Mouse (Mus musculus): ENCODE data around the gene Rab35. TPM values are rescaled to one million over a fixed set of nuclear protein-coding genes. Genes with fewer than 3 reads are reported as not detected.

The Rab35 gene
- polyA plus RNA-seq, 1 experiment from 2014 or later = 7.0 TPM

DNA sequence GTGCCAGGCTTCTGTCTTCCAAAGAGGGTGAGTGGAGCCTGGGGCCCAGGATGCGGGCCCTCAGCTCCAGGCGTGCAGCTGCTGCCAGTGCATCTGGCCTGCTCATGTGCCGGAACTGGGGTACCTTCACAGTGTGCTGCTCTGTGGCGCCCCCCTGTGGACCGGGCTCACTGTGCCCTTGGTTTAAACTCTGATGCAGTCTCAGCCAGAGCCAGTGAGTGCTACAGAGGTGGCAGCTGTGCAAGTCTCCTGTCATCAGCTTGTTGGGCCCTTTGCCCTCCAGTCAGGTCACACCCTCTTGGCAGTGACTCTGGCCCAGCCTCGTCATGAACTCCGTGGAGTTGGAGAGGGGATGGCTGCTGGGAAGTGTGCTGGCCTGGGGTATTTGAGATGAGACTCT is 16.8 kb upstream of the Rab35 start:
- Histone ChIP-seq H3K4me2 (ENCODE audit: low read depth, low read length) (no peak overlapping the region), H3K4me1 (replicated peaks; ENCODE audit: control insufficient read depth, insufficient read depth, low read length) (no peaks in the 10 kb centered on the region), H3K9me3 (ENCODE audit: control insufficient read depth, low read length) (no peaks in the 10 kb centered on the region), H3K27ac (ENCODE audit: low read length) (no peak overlapping the region), H3K36me3 (ENCODE audit: control insufficient read depth, insufficient read depth, low read length) (peaks cover 70% of the 10 kb centered on the region), H3K4me3 (ENCODE audit: low read length) (no peak overlapping the region), H3K27me3 (ENCODE audit: control insufficient read depth, insufficient read depth, low read depth, low read length) (no peaks in the 10 kb centered on the region), H3K9ac (ENCODE audit: low read length) (no peak overlapping the region)
- no peak for ATAC-seq (ENCODE audit: low read depth)
- 73% methylated on average over 7 of the region's 7 CpGs for WGBS

DNA sequence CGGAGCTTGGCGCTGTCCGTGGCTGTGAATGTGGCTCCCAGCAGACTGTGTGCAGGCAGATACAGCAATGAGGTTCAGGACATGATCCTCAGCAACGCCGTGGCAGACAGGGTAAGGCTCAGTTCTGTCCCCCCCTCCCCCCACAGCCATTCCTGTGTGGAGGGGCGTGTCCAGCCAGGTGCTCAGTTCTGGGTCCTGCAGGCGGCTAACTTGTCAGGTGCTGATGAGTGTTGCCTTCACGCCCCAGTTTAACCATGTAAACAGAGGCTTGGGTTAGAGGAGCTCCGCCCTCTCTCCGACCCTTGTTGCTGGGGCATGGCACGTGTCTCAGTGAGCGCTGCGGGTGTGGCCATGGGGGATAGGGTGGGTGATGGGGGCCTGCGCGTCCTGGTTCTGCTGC is 12.0 kb upstream of the Rab35 start:
- no peaks in the 10 kb centered on the region for H3K9me3 ChIP-seq (ENCODE audit: control insufficient read depth, low read length)
- no peaks in the 10 kb centered on the region for H3K27me3 ChIP-seq (ENCODE audit: control insufficient read depth, insufficient read depth, low read depth, low read length)
- ATAC-seq (ENCODE audit: low read depth) = 0 out of 2 replicates have a peak, but pooled peaks have one; percentile 27
- H3K4me3 ChIP-seq (ENCODE audit: low read length) = no peak overlapping the region
- WGBS = 90% methylated on average over 14 of the region's 15 CpGs
- no peaks in the 10 kb centered on the region for H3K4me1 ChIP-seq (replicated peaks; ENCODE audit: control insufficient read depth, insufficient read depth, low read length)
- H3K4me2 ChIP-seq (ENCODE audit: low read depth, low read length) = no peak overlapping the region
- H3K9ac ChIP-seq (ENCODE audit: low read length) = no peak overlapping the region
- peaks cover 45% of the 10 kb centered on the region for H3K36me3 ChIP-seq (ENCODE audit: control insufficient read depth, insufficient read depth, low read length)
- H3K27ac ChIP-seq (ENCODE audit: low read length) = no peak overlapping the region

DNA sequence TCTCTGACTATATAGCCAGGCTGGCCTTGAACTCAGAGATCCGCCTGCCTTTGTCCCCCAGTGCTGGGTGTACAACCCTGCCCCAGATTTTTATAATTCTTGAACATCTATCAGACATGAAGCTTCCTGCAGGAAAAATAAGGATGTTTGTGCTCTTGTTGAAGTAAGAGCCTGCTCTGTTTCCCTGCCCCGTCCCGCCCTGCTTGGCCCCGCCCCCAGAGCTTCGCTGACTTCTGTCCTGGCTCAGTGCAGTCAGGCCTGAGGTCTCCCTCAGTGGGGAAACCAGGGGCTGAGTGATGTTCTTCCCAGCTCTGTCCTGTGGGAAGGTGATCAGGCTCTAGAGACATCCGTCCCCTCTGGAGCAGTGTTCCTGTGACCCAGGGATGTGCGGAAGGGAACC is 9.0 kb upstream of the Rab35 start:
- H3K27me3 ChIP-seq (ENCODE audit: control insufficient read depth, insufficient read depth, low read depth, low read length) = no peaks in the 10 kb centered on the region
- H3K4me2 ChIP-seq (ENCODE audit: low read depth, low read length) = no peak overlapping the region
- H3K36me3 ChIP-seq (ENCODE audit: control insufficient read depth, insufficient read depth, low read length) = peaks cover 18% of the 10 kb centered on the region
- H3K4me3 ChIP-seq (ENCODE audit: low read length) = no peak overlapping the region
- H3K9me3 ChIP-seq (ENCODE audit: control insufficient read depth, low read length) = no peaks in the 10 kb centered on the region
- H3K9ac ChIP-seq (ENCODE audit: low read length) = no peak overlapping the region
- H3K27ac ChIP-seq (ENCODE audit: low read length) = no peak overlapping the region
- ATAC-seq (ENCODE audit: low read depth) = no peak
- H3K4me1 ChIP-seq (replicated peaks; ENCODE audit: control insufficient read depth, insufficient read depth, low read length) = no peaks in the 10 kb centered on the region
- 86% methylated on average over 7 of the region's 7 CpGs for WGBS

DNA sequence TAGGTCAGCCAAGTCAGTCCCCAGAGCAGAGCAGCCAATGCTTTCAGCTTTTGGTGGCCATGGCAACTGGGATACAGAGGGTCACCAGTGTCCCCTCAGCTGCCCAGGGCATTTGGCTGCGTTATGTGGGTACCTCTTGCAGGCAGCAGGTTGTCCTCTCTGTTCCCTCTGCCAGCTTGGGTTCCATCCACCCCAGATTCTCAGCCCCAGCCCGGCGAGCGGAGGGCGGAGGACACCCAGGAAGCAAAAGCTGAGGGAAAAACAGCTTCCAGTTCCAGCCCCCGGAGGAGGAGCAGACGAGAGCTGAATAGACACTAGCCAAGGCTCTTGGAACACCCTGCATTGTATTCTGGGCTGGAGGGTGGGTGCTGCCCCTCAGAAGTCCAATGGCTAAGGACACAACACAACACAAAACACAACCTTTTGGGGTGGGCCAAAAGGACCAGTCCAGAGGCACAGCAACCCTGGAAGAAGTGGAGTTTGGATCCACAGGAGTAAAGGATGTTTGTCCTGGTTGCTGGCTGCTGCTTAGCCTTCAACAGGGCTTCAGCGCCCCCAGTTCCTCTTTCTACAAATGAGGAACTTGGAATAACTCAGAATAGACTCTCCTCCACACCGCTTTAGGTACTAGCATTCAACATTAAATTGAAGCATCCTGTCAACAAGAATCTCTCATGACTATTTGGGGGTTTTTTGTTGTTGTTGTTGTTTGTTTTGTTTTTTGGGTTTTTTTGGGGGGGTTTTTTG is 7.8 kb upstream of the Rab35 start:
- H3K9ac ChIP-seq (ENCODE audit: low read length) = no peak overlapping the region
- 78% methylated on average over 9 of the region's 9 CpGs for WGBS
- peaks cover 16% of the 10 kb centered on the region for H3K36me3 ChIP-seq (ENCODE audit: control insufficient read depth, insufficient read depth, low read length)
- H3K4me2 ChIP-seq (ENCODE audit: low read depth, low read length) = no peak overlapping the region
- H3K4me1 ChIP-seq (replicated peaks; ENCODE audit: control insufficient read depth, insufficient read depth, low read length) = no peaks in the 10 kb centered on the region
- H3K27ac ChIP-seq (ENCODE audit: low read length) = no peak overlapping the region
- no peaks in the 10 kb centered on the region for H3K9me3 ChIP-seq (ENCODE audit: control insufficient read depth, low read length)
- ATAC-seq (ENCODE audit: low read depth) = no peak
- no peak overlapping the region for H3K4me3 ChIP-seq (ENCODE audit: low read length)
- H3K27me3 ChIP-seq (ENCODE audit: control insufficient read depth, insufficient read depth, low read depth, low read length) = no peaks in the 10 kb centered on the region

DNA sequence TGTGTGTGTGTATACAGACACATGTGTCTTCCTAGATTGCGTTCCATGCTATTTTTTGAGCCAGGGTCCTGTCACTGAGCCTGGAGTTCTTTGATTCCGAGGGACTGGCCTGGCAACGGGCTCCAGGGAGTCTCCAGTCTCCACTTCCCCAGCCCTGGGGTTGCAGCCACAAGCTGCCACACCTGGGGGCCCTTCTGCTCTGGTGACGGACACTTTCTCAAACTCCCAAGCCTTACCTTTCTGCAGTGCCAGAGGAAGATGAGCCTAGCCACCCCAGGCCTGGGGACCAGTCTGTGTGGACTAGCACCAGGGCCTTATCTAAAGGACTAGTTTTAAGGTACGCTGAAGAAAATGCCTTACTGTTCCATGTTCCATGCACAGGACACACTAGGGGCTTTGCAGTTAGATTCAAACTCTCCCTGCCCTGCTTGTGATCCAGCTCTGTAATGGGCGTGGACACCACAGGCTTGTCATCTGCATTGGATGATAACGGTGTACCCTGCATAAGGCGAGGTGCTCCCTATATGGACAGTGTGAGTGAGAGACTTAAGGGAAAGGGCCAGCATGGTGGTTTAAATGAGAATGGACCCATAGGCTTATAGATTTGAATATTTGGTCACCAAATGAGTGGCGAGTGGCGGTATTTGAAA is 5.3 kb upstream of the Rab35 start:
- no peak overlapping the region for H3K27ac ChIP-seq (ENCODE audit: low read length)
- no peaks in the 10 kb centered on the region for H3K27me3 ChIP-seq (ENCODE audit: control insufficient read depth, insufficient read depth, low read depth, low read length)
- peaks cover 8% of the 10 kb centered on the region for H3K4me1 ChIP-seq (replicated peaks; ENCODE audit: control insufficient read depth, insufficient read depth, low read length)
- H3K9me3 ChIP-seq (ENCODE audit: control insufficient read depth, low read length) = no peaks in the 10 kb centered on the region
- 78% methylated on average over 10 of the region's 10 CpGs for WGBS
- 0 out of 2 replicates have a peak, but pooled peaks cover 3% of the 10 kb centered on the region for H3K36me3 ChIP-seq (ENCODE audit: control insufficient read depth, insufficient read depth, low read length)
- H3K9ac ChIP-seq (ENCODE audit: low read length) = no peak overlapping the region
- no peak overlapping the region for H3K4me3 ChIP-seq (ENCODE audit: low read length)
- ATAC-seq (ENCODE audit: low read depth) = no peak
- no peak overlapping the region for H3K4me2 ChIP-seq (ENCODE audit: low read depth, low read length)

DNA sequence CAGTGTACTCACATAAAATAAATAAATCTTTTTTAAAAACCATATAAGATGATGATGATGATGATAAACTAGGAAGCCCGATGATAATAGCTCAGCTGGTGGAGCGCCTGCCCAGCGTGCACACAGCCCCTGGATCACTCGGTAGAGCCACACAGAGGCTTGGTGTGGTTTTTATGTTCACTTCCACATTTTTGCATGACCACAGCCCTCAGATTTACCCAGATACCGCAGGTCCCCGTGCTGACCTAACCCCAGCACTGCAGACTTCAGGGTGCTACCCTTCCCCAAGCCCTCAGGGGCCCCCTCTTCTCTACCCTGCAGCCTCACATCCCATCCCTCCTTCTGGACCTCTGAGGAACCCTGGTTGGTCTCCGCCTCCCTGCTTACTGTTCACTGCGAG is 3.6 kb upstream of the Rab35 start:
- Histone ChIP-seq H3K27ac (ENCODE audit: low read length) (no peak overlapping the region), H3K9ac (ENCODE audit: low read length) (no peak overlapping the region), H3K9me3 (ENCODE audit: control insufficient read depth, low read length) (no peaks in the 10 kb centered on the region), H3K36me3 (ENCODE audit: control insufficient read depth, insufficient read depth, low read length) (no peaks in the 10 kb centered on the region), H3K4me3 (ENCODE audit: low read length) (no peak overlapping the region), H3K4me1 (replicated peaks; ENCODE audit: control insufficient read depth, insufficient read depth, low read length) (peaks cover 14% of the 10 kb centered on the region), H3K4me2 (ENCODE audit: low read depth, low read length) (no peak overlapping the region), H3K27me3 (ENCODE audit: control insufficient read depth, insufficient read depth, low read depth, low read length) (no peaks in the 10 kb centered on the region)
- no peak for ATAC-seq (ENCODE audit: low read depth)
- 68% methylated on average over 8 of the region's 8 CpGs for WGBS

DNA sequence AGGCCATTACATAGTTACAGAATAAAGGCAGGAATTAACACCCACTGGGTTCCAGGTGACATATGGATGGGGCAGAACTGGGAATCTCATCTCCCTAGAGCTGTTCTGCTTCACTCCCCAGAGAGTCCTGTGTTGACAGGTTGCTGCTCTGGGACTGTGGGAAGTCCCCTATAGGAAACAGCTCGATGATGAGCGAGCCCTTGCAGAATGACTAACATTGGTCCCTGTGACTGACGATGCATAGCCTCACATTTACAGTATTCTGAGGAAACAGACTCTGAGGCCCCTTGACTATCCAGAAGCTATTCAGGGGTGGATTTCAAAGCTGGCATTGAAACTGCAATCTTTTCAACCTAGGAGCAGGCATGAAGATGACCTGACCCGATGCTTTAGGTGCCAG is 2.0 kb upstream of the Rab35 start:
- no peak overlapping the region for H3K9ac ChIP-seq (ENCODE audit: low read length)
- peaks cover 19% of the 10 kb centered on the region for H3K4me1 ChIP-seq (replicated peaks; ENCODE audit: control insufficient read depth, insufficient read depth, low read length)
- no peak for ATAC-seq (ENCODE audit: low read depth)
- no peak overlapping the region for H3K4me3 ChIP-seq (ENCODE audit: low read length)
- H3K36me3 ChIP-seq (ENCODE audit: control insufficient read depth, insufficient read depth, low read length) = no peaks in the 10 kb centered on the region
- H3K4me2 ChIP-seq (ENCODE audit: low read depth, low read length) = no peak overlapping the region
- H3K27me3 ChIP-seq (ENCODE audit: control insufficient read depth, insufficient read depth, low read depth, low read length) = no peaks in the 10 kb centered on the region
- no peaks in the 10 kb centered on the region for H3K9me3 ChIP-seq (ENCODE audit: control insufficient read depth, low read length)
- H3K27ac ChIP-seq (ENCODE audit: low read length) = no peak overlapping the region
- 76% methylated on average over 4 of the region's 4 CpGs for WGBS

DNA sequence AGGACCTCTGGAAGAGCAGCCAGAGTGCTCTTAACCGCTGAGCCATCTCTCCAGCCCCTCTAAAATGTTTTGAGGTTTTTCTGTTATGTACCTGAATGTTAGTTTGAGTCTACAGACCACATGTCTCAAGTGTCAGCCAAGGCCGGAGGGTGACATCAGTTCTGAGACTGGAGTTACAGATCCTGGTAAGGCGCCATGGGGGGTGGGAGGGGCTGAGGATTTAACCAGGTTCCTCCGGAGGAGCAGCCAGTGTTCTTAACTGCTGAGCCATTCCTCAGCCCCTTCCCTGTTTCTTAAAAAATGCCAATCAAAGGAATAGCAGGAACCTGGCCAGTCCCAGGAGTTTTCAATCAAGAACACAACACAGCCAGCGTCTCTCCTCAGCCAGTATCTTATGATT is 1.4 kb upstream of the Rab35 start:
- Histone ChIP-seq H3K4me1 (replicated peaks; ENCODE audit: control insufficient read depth, insufficient read depth, low read length) (peaks cover 19% of the 10 kb centered on the region), H3K27ac (ENCODE audit: low read length) (no peak overlapping the region), H3K9ac (ENCODE audit: low read length) (no peak overlapping the region), H3K4me2 (ENCODE audit: low read depth, low read length) (0 out of 2 replicates have a peak overlapping the region, but pooled peaks have one; percentile 91), H3K36me3 (ENCODE audit: control insufficient read depth, insufficient read depth, low read length) (no peaks in the 10 kb centered on the region), H3K9me3 (ENCODE audit: control insufficient read depth, low read length) (no peaks in the 10 kb centered on the region), H3K4me3 (ENCODE audit: low read length) (no peak overlapping the region), H3K27me3 (ENCODE audit: control insufficient read depth, insufficient read depth, low read depth, low read length) (no peaks in the 10 kb centered on the region)
- no peak for ATAC-seq (ENCODE audit: low read depth)
- 52% methylated on average over 5 of the region's 5 CpGs for WGBS

DNA sequence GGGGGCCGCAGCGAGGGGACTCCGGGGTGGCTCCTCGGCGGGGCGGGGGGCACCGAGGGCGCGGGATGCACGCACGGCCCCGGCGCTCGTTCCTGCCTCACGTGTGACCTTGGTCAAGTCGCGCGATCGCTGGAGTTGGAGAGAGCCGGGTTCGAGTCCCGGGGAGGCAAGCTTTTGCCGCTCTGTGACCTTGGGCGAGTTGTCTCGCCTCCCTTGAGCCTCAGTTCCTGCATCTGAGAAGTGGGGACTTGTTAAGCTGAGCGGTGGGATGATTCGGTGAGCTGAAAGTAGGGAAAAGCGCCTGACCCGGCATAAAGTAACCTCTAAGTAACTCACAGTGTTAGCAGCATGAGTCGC is 628 bp downstream of the Rab35 start:
- 1% methylated on average over 27 of the region's 30 CpGs for WGBS
- Histone ChIP-seq H3K36me3 (ENCODE audit: control insufficient read depth, insufficient read depth, low read length) (no peaks in the 10 kb centered on the region), H3K27ac (ENCODE audit: low read length) (peak overlapping the region; percentile 86), H3K4me3 (ENCODE audit: low read length) (peak overlapping the region; percentile 87), H3K4me2 (ENCODE audit: low read depth, low read length) (peak overlapping the region; percentile 61), H3K9ac (ENCODE audit: low read length) (peak overlapping the region; percentile 93), H3K27me3 (ENCODE audit: control insufficient read depth, insufficient read depth, low read depth, low read length) (no peaks in the 10 kb centered on the region), H3K9me3 (ENCODE audit: control insufficient read depth, low read length) (no peaks in the 10 kb centered on the region), H3K4me1 (replicated peaks; ENCODE audit: control insufficient read depth, insufficient read depth, low read length) (peaks cover 24% of the 10 kb centered on the region)
- ATAC-seq (ENCODE audit: low read depth) = peak; percentile 1; the same call in 1 of the 2 replicates

Data from lung, embryonic 16.5 days (tissue).